Mouse (Mus musculus): ENCODE data around the gene Lrrc55.

GRCm38 (mm10) chr2:85157382-85157781, 39.6 kb downstream of the Lrrc55 start:
- TF ChIP-seq EP300 (IDR thresholded peaks at IDR 0.05) (no peak), CTCF (IDR thresholded peaks at IDR 0.05) (no peak)

Data from lung, postnatal 0 days (tissue).